9 mouse cellular contexts compared by ENCODE assay signal in genomic region chr7:68021741-68022140, GRCm38 (mm10).
DNase-seq lines count a peak whose midpoint lies in the region; ATAC-seq lines count a peak whose summit lies in the region.
"Had no signal": no experiment of that assay in that cellular context is flagged by ENCODE, and none has a peak within 500 bp of the region (broad histone marks: within the 10 kb centered on the region; RNA-seq: fewer than 3 reads in every experiment).

No protein-coding gene starts in this region.

- H3K4me2 ChIP-seq in embryonic facial prominence, embryonic 15.5 days (replicated peaks) = no peak overlapping the region
- H3K4me2 ChIP-seq: midbrain, embryonic 11.5 days had no signal

- ATAC-seq in embryonic facial prominence, embryonic 15.5 days (ENCODE audit: insufficient number of reproducible peaks, low FRiP score, low TSS enrichment, low read depth) = 0 out of 2 replicates have a peak, but pooled peaks have one; percentile 57
- ATAC-seq in megakaryocyte-erythroid progenitor cell, adult 5-6 weeks (replicated peaks; ENCODE audit: low FRiP score, low TSS enrichment, poor library complexity, severe bottlenecking) = no peak
- ATAC-seq in erythroid progenitor cell, adult 5-6 weeks (replicated peaks; ENCODE audit: low FRiP score, poor library complexity, severe bottlenecking) = no peak

- no peaks in the 10 kb centered on the region for H3K27me3 ChIP-seq in embryonic facial prominence, embryonic 15.5 days
- no peaks in the 10 kb centered on the region for H3K27me3 ChIP-seq in hindbrain, embryonic 10.5 days (ENCODE audit: insufficient read depth, poor library complexity, severe bottlenecking)

- intact Hi-C loops in heart, postnatal 36 days (cut with DNase I) = no loop called here

- 41% methylated on average over 2 of the region's 2 CpGs for WGBS in embryonic facial prominence, embryonic 15.5 days
- WGBS in hindbrain, embryonic 10.5 days = 63% methylated on average over 2 of the region's 2 CpGs

- H3K27ac ChIP-seq in embryonic facial prominence, embryonic 15.5 days (replicated peaks) = 0 out of 2 replicates have a peak overlapping the region, but pooled peaks have one; percentile 39
- no peak overlapping the region for H3K27ac ChIP-seq in hindbrain, embryonic 10.5 days

- peaks cover 47% of the 10 kb centered on the region for H3K4me1 ChIP-seq in embryonic facial prominence, embryonic 15.5 days
- H3K4me1 ChIP-seq in hindbrain, embryonic 10.5 days (replicated peaks) = peaks cover 43% of the 10 kb centered on the region

- no peaks in the 10 kb centered on the region for H3K9me3 ChIP-seq in embryonic facial prominence, embryonic 15.5 days (replicated peaks)
- H3K9me3 ChIP-seq in hindbrain, embryonic 10.5 days = no peaks in the 10 kb centered on the region

- H3K36me3 ChIP-seq in embryonic facial prominence, embryonic 15.5 days = no peaks in the 10 kb centered on the region
- H3K36me3 ChIP-seq in hindbrain, embryonic 10.5 days = peaks cover 20% of the 10 kb centered on the region

- no peak overlapping the region for H3K9ac ChIP-seq in embryonic facial prominence, embryonic 15.5 days

- H3K4me3 ChIP-seq in embryonic facial prominence, embryonic 15.5 days (replicated peaks) = no peak overlapping the region
- H3K4me3 ChIP-seq in hindbrain, embryonic 10.5 days = no peak overlapping the region

- peak; percentile 94 for DNase-seq in NIH3T3 (ENCODE audit: low read depth)
- peak; percentile 41 to 46 for DNase-seq in heart, postnatal 36 days
- peak; percentile 77 for DNase-seq in lung, postnatal 10 days
- DNase-seq in hindbrain, embryonic 10.5 days (ENCODE audit: low spot score) = no peak
- no peak for DNase-seq in testis, postnatal 10 days (ENCODE audit: low spot score)

Comparison
In these comparisons a context has a peak if more than half of its experiments do, and no peak if none do; other contexts are left out.
1. DNase-seq: peak in NIH3T3 (single experiment), heart, postnatal 36 days (2 of 2) and lung, postnatal 10 days (single experiment); none in hindbrain, embryonic 10.5 days (single experiment) and testis, postnatal 10 days (single experiment).